Mouse (Mus musculus): ENCODE results near the gene Cacng7. TPM values are rescaled to one million over a fixed set of nuclear protein-coding genes. Genes with fewer than 3 reads are reported as not detected.

The Cacng7 gene
- polyA plus RNA-seq, 1 experiment: 214 TPM

GRCm38 (mm10) chr7:3360678-3361077 lies 27.9 kb downstream of the Cacng7 start:
- Histone ChIP-seq H3K4me3 (ENCODE audit: insufficient read depth, low read length) (no peak overlapping the region), H3K27ac (ENCODE audit: insufficient read depth, low read length) (no peak overlapping the region), H3K4me1 (ENCODE audit: control insufficient read depth, insufficient read depth, low read length) (no peaks in the 10 kb centered on the region)
- TF ChIP-seq CTCF (IDR thresholded peaks at IDR 0.05; ENCODE audit: extremely low read depth, insufficient read depth, low read length) (no peak), POLR2A (IDR thresholded peaks at IDR 0.05; ENCODE audit: extremely low read depth, insufficient read depth, low read length) (no peak)

- H3K4me1 ChIP-seq (ENCODE audit: control insufficient read depth, insufficient read depth, low read length): peaks cover 3% of the 10 kb centered on the region; the same call in 1 of the 2 replicates
- TF ChIP-seq POLR2A (IDR thresholded peaks at IDR 0.05; ENCODE audit: extremely low read depth, insufficient read depth, low read length) (no peak), CTCF (IDR thresholded peaks at IDR 0.05; ENCODE audit: extremely low read depth, insufficient read depth, low read length) (no peak)
- H3K27ac ChIP-seq (ENCODE audit: insufficient read depth, low read length): no peak overlapping the region
- no peak overlapping the region for H3K4me3 ChIP-seq (ENCODE audit: insufficient read depth, low read length)
Observed at GRCm38 (mm10) chr7:3365547-3366279, 33.0 kb downstream of the Cacng7 start.

- no peak overlapping the region for H3K4me3 ChIP-seq (ENCODE audit: insufficient read depth, low read length)
- H3K4me1 ChIP-seq (ENCODE audit: control insufficient read depth, insufficient read depth, low read length): peaks cover 3% of the 10 kb centered on the region; the same call in 1 of the 2 replicates
- no peak overlapping the region for H3K27ac ChIP-seq (ENCODE audit: insufficient read depth, low read length)
- TF ChIP-seq CTCF (IDR thresholded peaks at IDR 0.05; ENCODE audit: extremely low read depth, insufficient read depth, low read length): no peak
- no peak for TF ChIP-seq POLR2A (IDR thresholded peaks at IDR 0.05; ENCODE audit: extremely low read depth, insufficient read depth, low read length)
Observed at GRCm38 (mm10) chr7:3366705-3367516, 34.2 kb downstream of the Cacng7 start.

- H3K4me1 ChIP-seq (ENCODE audit: control insufficient read depth, insufficient read depth, low read length): peaks cover 3% of the 10 kb centered on the region; the same call in 1 of the 2 replicates
- H3K4me3 ChIP-seq (ENCODE audit: insufficient read depth, low read length): no peak overlapping the region
- H3K27ac ChIP-seq (ENCODE audit: insufficient read depth, low read length): no peak overlapping the region
- TF ChIP-seq CTCF (IDR thresholded peaks at IDR 0.05; ENCODE audit: extremely low read depth, insufficient read depth, low read length): no peak
- TF ChIP-seq POLR2A (IDR thresholded peaks at IDR 0.05; ENCODE audit: extremely low read depth, insufficient read depth, low read length): no peak
Observed at GRCm38 (mm10) chr7:3367569-3367968, 34.8 kb downstream of the Cacng7 start.

- TF ChIP-seq POLR2A (IDR thresholded peaks at IDR 0.05; ENCODE audit: extremely low read depth, insufficient read depth, low read length): 0 out of 2 replicates have a peak, but pooled peaks have one; percentile 14
- no peak for TF ChIP-seq CTCF (IDR thresholded peaks at IDR 0.05; ENCODE audit: extremely low read depth, insufficient read depth, low read length)
- H3K27ac ChIP-seq (ENCODE audit: insufficient read depth, low read length): no peak overlapping the region
- H3K4me1 ChIP-seq (ENCODE audit: control insufficient read depth, insufficient read depth, low read length): peaks cover 3% of the 10 kb centered on the region; the same call in 1 of the 2 replicates
- no peak overlapping the region for H3K4me3 ChIP-seq (ENCODE audit: insufficient read depth, low read length)
Observed at GRCm38 (mm10) chr7:3368311-3368710, 35.6 kb downstream of the Cacng7 start.

GRCm38 (mm10) chr7:3369189-3369588 lies 36.4 kb downstream of the Cacng7 start:
- H3K4me1 ChIP-seq (ENCODE audit: control insufficient read depth, insufficient read depth, low read length): peaks cover 3% of the 10 kb centered on the region; the same call in 1 of the 2 replicates
- H3K27ac ChIP-seq (ENCODE audit: insufficient read depth, low read length): no peak overlapping the region
- no peak overlapping the region for H3K4me3 ChIP-seq (ENCODE audit: insufficient read depth, low read length)
- no peak for TF ChIP-seq CTCF (IDR thresholded peaks at IDR 0.05; ENCODE audit: extremely low read depth, insufficient read depth, low read length)
- no peak for TF ChIP-seq POLR2A (IDR thresholded peaks at IDR 0.05; ENCODE audit: extremely low read depth, insufficient read depth, low read length)

- TF ChIP-seq CTCF (IDR thresholded peaks at IDR 0.05; ENCODE audit: extremely low read depth, insufficient read depth, low read length): no peak
- no peak for TF ChIP-seq POLR2A (IDR thresholded peaks at IDR 0.05; ENCODE audit: extremely low read depth, insufficient read depth, low read length)
- H3K27ac ChIP-seq (ENCODE audit: insufficient read depth, low read length): no peak overlapping the region
- no peak overlapping the region for H3K4me3 ChIP-seq (ENCODE audit: insufficient read depth, low read length)
- H3K4me1 ChIP-seq (ENCODE audit: control insufficient read depth, insufficient read depth, low read length): peaks cover 3% of the 10 kb centered on the region; the same call in 1 of the 2 replicates
Observed at GRCm38 (mm10) chr7:3370407-3370806, 37.7 kb downstream of the Cacng7 start.

- no peak overlapping the region for H3K27ac ChIP-seq (ENCODE audit: insufficient read depth, low read length)
- no peak overlapping the region for H3K4me3 ChIP-seq (ENCODE audit: insufficient read depth, low read length)
- TF ChIP-seq CTCF (IDR thresholded peaks at IDR 0.05; ENCODE audit: extremely low read depth, insufficient read depth, low read length) (no peak), POLR2A (IDR thresholded peaks at IDR 0.05; ENCODE audit: extremely low read depth, insufficient read depth, low read length) (no peak)
- peaks cover 3% of the 10 kb centered on the region; the same call in 1 of the 2 replicates for H3K4me1 ChIP-seq (ENCODE audit: control insufficient read depth, insufficient read depth, low read length)
Observed at GRCm38 (mm10) chr7:3372376-3372775, 39.6 kb downstream of the Cacng7 start.

- TF ChIP-seq POLR2A (IDR thresholded peaks at IDR 0.05; ENCODE audit: extremely low read depth, insufficient read depth, low read length): no peak
- no peak for TF ChIP-seq CTCF (IDR thresholded peaks at IDR 0.05; ENCODE audit: extremely low read depth, insufficient read depth, low read length)
- Histone ChIP-seq H3K4me1 (ENCODE audit: control insufficient read depth, insufficient read depth, low read length) (peaks cover 3% of the 10 kb centered on the region; the same call in 1 of the 2 replicates), H3K27ac (ENCODE audit: insufficient read depth, low read length) (no peak overlapping the region), H3K4me3 (ENCODE audit: insufficient read depth, low read length) (no peak overlapping the region)
Observed at GRCm38 (mm10) chr7:3373754-3374153, 41.0 kb downstream of the Cacng7 start.

Measured in cortical plate, adult 2 months (tissue).